Mouse (Mus musculus) neural tube, embryonic 11.5 days (tissue): ENCODE results near the gene Irf7. TPM values are rescaled to one million over a fixed set of nuclear protein-coding genes. Genes with fewer than 3 reads are reported as not detected.

Experiments used
- ATAC-seq: fragments of 200-750 bp; cut with Nextera tagmentation; 2 replicates; pipeline ENCODE4 v1.8.0; 2017; ENCODE audit warnings: moderate number of reproducible peaks, mild to moderate bottlenecking, moderate TSS enrichment, moderate library complexity; ENCODE audit not compliant: insufficient read depth, low FRiP score, low TSS enrichment
- DNase-seq: peaks from one replicate; pipeline ENCODE4 v3.0.0-alpha.2; 2015; ENCODE audit warnings: low spot score
- H3K27ac ChIP-seq: fragments of 300-500 bp; sonication (generic); 2 replicates; pipeline ENCODE4 v1.5.1; 2014; ENCODE audit warnings: low read depth, mild to moderate bottlenecking, low read length
- H3K27me3 ChIP-seq: fragments of 300-500 bp; sonication (generic); 2 replicates; pipeline ENCODE4 v1.6.1; 2014; ENCODE audit warnings: mild to moderate bottlenecking, low read length, mixed read lengths; ENCODE audit not compliant: control insufficient read depth, insufficient read depth
- H3K36me3 ChIP-seq: fragments of 300-500 bp; sonication (generic); 2 replicates; pipeline ENCODE4 v1.6.1; 2014; ENCODE audit warnings: mild to moderate bottlenecking, low read length, moderate library complexity, mixed read lengths; ENCODE audit not compliant: control insufficient read depth, insufficient read depth
- H3K4me1 ChIP-seq: fragments of 300-500 bp; sonication (generic); 2 replicates; pipeline ENCODE4 v1.6.1; 2014; ENCODE audit warnings: low read length, mixed read lengths; ENCODE audit not compliant: control insufficient read depth, insufficient read depth
- H3K4me2 ChIP-seq: fragments of 300-500 bp; sonication (generic); 2 replicates; pipeline ENCODE4 v1.6.1; 2014; ENCODE audit warnings: low read depth, mild to moderate bottlenecking, moderate library complexity
- H3K4me3 ChIP-seq: fragments of 300-500 bp; sonication (generic); 2 replicates; pipeline ENCODE4 v1.5.1; 2014; ENCODE audit warnings: low read depth, low read length
- H3K9ac ChIP-seq: fragments of 300-500 bp; sonication (generic); 2 replicates; pipeline ENCODE4 v1.6.1; 2014; ENCODE audit warnings: mild to moderate bottlenecking, low read length
- H3K9me3 ChIP-seq: fragments of 300-500 bp; sonication (generic); 2 replicates; pipeline ENCODE4 v1.6.1; 2016; ENCODE audit warnings: low read length; ENCODE audit not compliant: control insufficient read depth
- WGBS: fragments of 180-500 bp; shearing (Covaris S2); extraction: QIAGEN DNeasy Blood & Tissue Kit; methylation state at CpG from one replicate; pipeline ENCODE4 v1.1.7; 2014; 5-methylcytosine and 5-hydroxymethylcytosine counted together
- polyA plus RNA-seq: library from polyadenylated mRNA; unstranded; fragments of >200 nt; fragmentation: Nextera tagmentation; extraction: Ambion mirVana; gene quantifications from 2 replicates; pipeline ENCODE4 v1.2.1, GENCODE M21; 2014

The Irf7 gene
- polyA plus RNA-seq, 1 experiment from 2014 or later: 0.56 TPM

GRCm38 (mm10) chr7:141229702-141230101 lies 36.6 kb downstream of the Irf7 start:
- peak overlapping the region; percentile 100 for H3K4me3 ChIP-seq
- ATAC-seq: no peak
- H3K36me3 ChIP-seq: peaks cover 12% of the 10 kb centered on the region
- 68% methylated on average over 6 of the region's 6 CpGs for WGBS
- DNase-seq: no peak
- H3K9me3 ChIP-seq: no peaks in the 10 kb centered on the region
- H3K4me1 ChIP-seq: peaks cover 7% of the 10 kb centered on the region
- no peak overlapping the region for H3K27ac ChIP-seq
- H3K4me2 ChIP-seq: peak overlapping the region; percentile 74
- peak overlapping the region; percentile 96 for H3K9ac ChIP-seq
- no peaks in the 10 kb centered on the region for H3K27me3 ChIP-seq

DNA sequence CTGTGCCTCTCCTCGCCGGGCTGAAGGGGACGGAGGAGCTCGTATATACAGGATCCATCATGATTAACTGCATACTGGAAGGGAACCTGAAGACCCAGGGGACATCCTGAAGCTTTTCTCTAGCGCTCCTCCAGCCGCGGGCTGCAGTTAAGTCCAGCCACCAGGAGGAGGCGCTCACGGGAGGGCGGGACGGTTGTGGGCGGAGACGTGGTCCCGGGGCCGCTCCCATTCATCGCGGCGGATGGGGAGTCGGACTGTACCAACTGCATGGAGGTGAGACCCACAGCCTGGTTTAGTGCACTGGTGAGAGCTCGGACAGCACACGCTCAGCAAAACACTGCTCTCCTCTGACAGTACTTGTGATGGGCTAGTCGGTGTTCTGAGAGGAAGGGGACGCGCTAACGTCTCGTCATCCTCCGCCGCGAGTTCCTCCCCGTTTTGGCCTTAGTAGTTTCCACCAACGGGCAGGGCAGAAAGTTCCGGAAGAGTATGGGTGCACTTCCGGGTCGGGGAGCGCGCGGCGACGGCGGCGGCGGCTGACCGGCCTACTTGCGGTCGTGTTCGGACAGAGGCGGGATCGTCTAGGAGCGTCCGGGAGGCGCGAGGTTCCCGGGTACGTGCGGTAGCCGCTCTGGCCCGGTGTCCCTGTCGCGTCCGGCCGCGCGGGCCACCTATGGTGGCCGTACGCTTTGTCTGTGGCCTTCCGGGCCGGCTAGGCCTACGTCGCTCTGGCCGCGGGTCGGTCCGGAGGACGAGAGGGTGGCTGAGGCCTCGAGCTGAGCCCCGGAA lies 37.8 kb downstream of the Irf7 start, which contains the start of gene Phrf1:
TSS of gene Phrf1 (plus strand) at position 506 of the 789 bp plus-strand sequence.
- peak within 1 kb of the TSS; percentile 88 for H3K27ac ChIP-seq
- peak; percentile 93 for DNase-seq
- H3K9ac ChIP-seq: peak within 1 kb of the TSS; percentile 96
- under 1% methylated on average over 76 of the region's 76 CpGs for WGBS
- peak within 1 kb of the TSS; percentile 74 for H3K4me2 ChIP-seq
- no peaks in the 10 kb centered on the region for H3K27me3 ChIP-seq
- peaks cover 7% of the 10 kb centered on the region for H3K4me1 ChIP-seq
- H3K36me3 ChIP-seq: peaks cover 12% of the 10 kb centered on the region
- no peaks in the 10 kb centered on the region for H3K9me3 ChIP-seq
- peak; percentile 91 for ATAC-seq
- peak within 1 kb of the TSS; percentile 100 for H3K4me3 ChIP-seq

- ATAC-seq (no peak), DNase-seq (no peak)
- Histone ChIP-seq H3K9ac (peak overlapping the region; percentile 96), H3K4me3 (no peak overlapping the region; the same call in 1 of the 2 replicates), H3K4me2 (peak overlapping the region; percentile 38; the same call in 1 of the 2 replicates), H3K4me1 (peaks cover 7% of the 10 kb centered on the region), H3K27me3 (no peaks in the 10 kb centered on the region), H3K36me3 (peaks cover 7% of the 10 kb centered on the region), H3K9me3 (no peaks in the 10 kb centered on the region), H3K27ac (no peak overlapping the region)
- whole genome bisulfite sequencing: 80% methylated on average over 4 of the region's 4 CpGs
Observed at GRCm38 (mm10) chr7:141227796-141228195, 38.5 kb downstream of the Irf7 start.

GRCm38 (mm10) chr7:141226535-141226934 lies 39.7 kb downstream of the Irf7 start:
- peaks cover 13% of the 10 kb centered on the region for H3K4me1 ChIP-seq
- H3K27me3 ChIP-seq: no peaks in the 10 kb centered on the region
- H3K9me3 ChIP-seq: no peaks in the 10 kb centered on the region
- peaks cover under 1% of the 10 kb centered on the region; the same call in 1 of the 2 replicates for H3K36me3 ChIP-seq
- no peak overlapping the region for H3K4me2 ChIP-seq
- no peak for ATAC-seq
- H3K4me3 ChIP-seq: no peak overlapping the region
- H3K9ac ChIP-seq: no peak overlapping the region
- DNase-seq: no peak
- no peak overlapping the region for H3K27ac ChIP-seq
- WGBS: 89% methylated on average over 6 of the region's 6 CpGs

GRCm38 (mm10) chr7:141222696-141223215 lies 43.5 kb downstream of the Irf7 start:
- Histone ChIP-seq H3K4me2 (no peak overlapping the region), H3K27me3 (no peaks in the 10 kb centered on the region), H3K4me3 (no peak overlapping the region), H3K9me3 (no peaks in the 10 kb centered on the region), H3K27ac (peak overlapping the region; percentile 81; the same call in 1 of the 2 replicates), H3K9ac (peak overlapping the region; percentile 45; the same call in 1 of the 2 replicates), H3K36me3 (no peaks in the 10 kb centered on the region; the same call in 1 of the 2 replicates), H3K4me1 (peaks cover 10% of the 10 kb centered on the region)
- DNase-seq (no peak), ATAC-seq (no peak)
- 99% methylated on average over 4 of the region's 4 CpGs for whole genome bisulfite sequencing

GRCm38 (mm10) chr7:141222126-141222467 lies 44.2 kb downstream of the Irf7 start:
- peaks cover 11% of the 10 kb centered on the region for H3K4me1 ChIP-seq
- 15% methylated on average over 8 of the region's 8 CpGs for WGBS

GRCm38 (mm10) chr7:141221249-141222125 lies 44.8 kb downstream of the Irf7 start:
- peak overlapping the region; percentile 81 for H3K27ac ChIP-seq
- H3K27me3 ChIP-seq: no peaks in the 10 kb centered on the region
- WGBS: 4% methylated on average over 44 of the region's 44 CpGs
- peak; percentile 100 for DNase-seq
- H3K9ac ChIP-seq: peak overlapping the region; percentile 55
- no peaks in the 10 kb centered on the region; the same call in 1 of the 2 replicates for H3K36me3 ChIP-seq
- ATAC-seq: peak; percentile 97
- peak overlapping the region; percentile 42 for H3K4me3 ChIP-seq
- H3K9me3 ChIP-seq: no peaks in the 10 kb centered on the region
- H3K4me1 ChIP-seq: peaks cover 17% of the 10 kb centered on the region
- peak overlapping the region; percentile 86 for H3K4me2 ChIP-seq

More at GRCm38 (mm10) chr7:141222126-141222467, 44.2 kb downstream of the Irf7 start:
- Histone ChIP-seq H3K4me3 (peak overlapping the region; percentile 42), H3K27ac (peak overlapping the region; percentile 81), H3K36me3 (no peaks in the 10 kb centered on the region; the same call in 1 of the 2 replicates), H3K4me2 (peak overlapping the region; percentile 86), H3K27me3 (no peaks in the 10 kb centered on the region), H3K9me3 (no peaks in the 10 kb centered on the region), H3K9ac (peak overlapping the region; percentile 45)
- DNase-seq (no peak), ATAC-seq (no peak; the same call in 1 of the 2 replicates)

DNA sequence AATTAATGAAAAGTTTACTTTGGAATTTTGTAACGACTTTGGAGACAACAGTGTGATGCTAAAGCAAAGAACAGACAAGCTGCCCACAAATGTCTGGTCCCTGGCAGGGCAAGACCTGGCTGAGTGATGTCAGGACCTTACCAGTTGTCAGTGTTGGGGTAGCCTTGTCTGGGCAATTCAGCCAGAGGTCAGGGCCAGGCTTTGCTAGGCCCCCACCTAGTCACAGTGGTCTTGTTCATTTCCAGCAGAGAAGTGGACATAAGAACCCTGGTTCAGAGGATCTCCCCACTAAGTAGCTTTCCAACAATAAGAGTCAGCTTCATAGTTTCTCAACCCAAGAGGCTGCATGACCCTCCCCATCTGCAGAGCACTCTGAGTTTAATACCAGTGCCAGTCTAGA lies 45.9 kb downstream of the Irf7 start:
- Histone ChIP-seq H3K36me3 (no peaks in the 10 kb centered on the region; the same call in 1 of the 2 replicates), H3K4me1 (peaks cover 21% of the 10 kb centered on the region), H3K4me3 (no peak overlapping the region), H3K9me3 (no peaks in the 10 kb centered on the region), H3K4me2 (no peak overlapping the region), H3K9ac (no peak overlapping the region), H3K27me3 (no peaks in the 10 kb centered on the region), H3K27ac (no peak overlapping the region)
- ATAC-seq: no peak
- DNase-seq: no peak
- 83% methylated on average over 1 of the region's 1 CpGs for WGBS
